Mouse (Mus musculus) erythroblast, embryonic 14.5 days (primary cell): Measurements from ENCODE around the gene Knstrn.

Source experiments
- GATA1 ChIP-seq: IDR thresholded peaks from 2 replicates; pipeline ENCODE4 v1.6.1; 2012; ENCODE audit warnings: low read length, inconsistent platforms, mixed read lengths
- TAL1 ChIP-seq: IDR thresholded peaks from 3 replicates; pipeline ENCODE4 v1.6.1; 2012; ENCODE audit warnings: low read length, inconsistent platforms, mixed read lengths

- TF ChIP-seq GATA1 (no peak), TAL1 (no peak)
Measured at GRCm38 (mm10) chr2:118783093-118783492, 30.7 kb upstream of the Knstrn start.
